Mouse (Mus musculus): ENCODE measurements around the gene Psmb3. TPM values are rescaled to one million over a fixed set of nuclear protein-coding genes. Genes with fewer than 3 reads are reported as not detected.

Gene Psmb3
- total and polyA plus RNA-seq, 3 experiments = 560 to 1,251 (median 863) TPM

DNA sequence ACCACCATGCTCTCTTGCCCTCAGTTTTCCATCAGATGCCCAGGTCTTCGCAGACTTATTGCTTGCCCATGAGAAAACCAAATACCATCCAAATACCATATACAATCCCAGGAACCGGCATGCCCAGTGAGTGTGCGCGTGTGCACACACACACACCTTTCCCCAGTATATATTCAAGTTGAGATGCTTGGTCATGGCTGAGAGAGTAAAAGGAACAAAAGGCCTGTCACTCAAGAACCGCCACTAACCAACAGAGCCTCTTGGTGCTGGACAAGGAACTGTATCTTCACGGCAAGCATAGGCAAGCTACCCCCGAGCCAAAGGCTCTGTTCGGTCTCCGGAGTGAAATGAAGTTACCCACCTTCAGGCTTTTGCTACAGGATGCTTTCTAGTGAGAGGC is 39.4 kb downstream of the Psmb3 start:
- in situ Hi-C loops (cut with MboI; ENCODE audit: low pct_ligation_motif_present, low pct_unique_long_range_greater_than_20kb, low sequenced_read_pairs) (no loop called here), dilution Hi-C loops (cut with MboI; ENCODE audit: extremely low pct_ligation_motif_present, extremely low pct_unique_long_range_greater_than_20kb, low sequenced_read_pairs) (no loop called here)
- Histone ChIP-seq H3K4me3 (replicated peaks in 1 of 3; ENCODE audit: low read depth in 2 of 3, low read length in 2 of 3, poor library complexity in 1 of 3) (peak overlapping the region; percentile 79 to 99 (median 81)), H3K79me2 (replicated peaks; ENCODE audit: control insufficient read depth, extremely low read depth, insufficient read depth, poor library complexity, severe bottlenecking) (peaks cover 36% of the 10 kb centered on the region), H3K27ac (ENCODE audit: insufficient read depth, low read depth) (no peak overlapping the region), H3K36me3 (replicated peaks in 1 of 2; ENCODE audit: control insufficient read depth in 1 of 2, insufficient read depth in 1 of 2, low read length in 1 of 2) (peaks cover 10 to 45% of the 10 kb centered on the region in 2 experiments), H3K9ac (ENCODE audit: insufficient read depth, low read depth) (peak overlapping the region; percentile 91), H3K4me1 (ENCODE audit: control insufficient read depth in 1 of 2, insufficient read depth in 2 of 2) (peaks cover 6 to 31% of the 10 kb centered on the region in 2 experiments), H3K27me3 (replicated peaks) (no peaks in the 10 kb centered on the region), H3K4me2 (ENCODE audit: insufficient read depth, low read depth, poor library complexity, severe bottlenecking) (peak overlapping the region; percentile 58), H3K9me3 (replicated peaks; ENCODE audit: low read length) (peaks cover 2% of the 10 kb centered on the region)
- TF ChIP-seq ZMIZ1 (IDR thresholded peaks at IDR 0.05; ENCODE audit: low read depth, low read length) (no peak), GABPA (IDR thresholded peaks at IDR 0.05; ENCODE audit: insufficient replicate concordance, low read depth, low read length) (no peak), EP300 (IDR thresholded peaks at IDR 0.05; ENCODE audit: low read length) (no peak), RCOR1 (conservative IDR thresholded peaks at IDR 0.05; ENCODE audit: low read depth, low read length) (no peak), KAT2A (IDR thresholded peaks at IDR 0.05; ENCODE audit: insufficient replicate concordance, low read length) (no peak), NELFE (IDR thresholded peaks at IDR 0.05; ENCODE audit: low read depth, low read length) (no peak), MAZ (IDR thresholded peaks at IDR 0.05; ENCODE audit: low read depth, low read length) (no peak), MYC (IDR thresholded peaks at IDR 0.05; ENCODE audit: low read depth, low read length) (no peak), USF1 (IDR thresholded peaks at IDR 0.05; ENCODE audit: low read depth, low read length) (no peak), HCFC1 (IDR thresholded peaks at IDR 0.05; ENCODE audit: low read depth, low read length) (no peak), IRF4 (IDR thresholded peaks at IDR 0.05; ENCODE audit: low read depth, low read length) (no peak), BHLHE40 (IDR thresholded peaks at IDR 0.05; ENCODE audit: low read depth, low read length) (no peak), ZKSCAN1 (IDR thresholded peaks at IDR 0.05; ENCODE audit: borderline replicate concordance, low read depth, low read length) (no peak), UBTF (IDR thresholded peaks at IDR 0.05; ENCODE audit: low read depth, low read length) (no peak), ZNF384 (IDR thresholded peaks at IDR 0.05; ENCODE audit: low read depth, low read length) (no peak), TCF12 (IDR thresholded peaks at IDR 0.05; ENCODE audit: low read depth, low read length) (no peak), JUN (IDR thresholded peaks at IDR 0.05; ENCODE audit: insufficient read depth, low read depth, low read length) (no peak)
- peak; percentile 28 for DNase-seq (ENCODE audit: extremely low read depth)

DNA sequence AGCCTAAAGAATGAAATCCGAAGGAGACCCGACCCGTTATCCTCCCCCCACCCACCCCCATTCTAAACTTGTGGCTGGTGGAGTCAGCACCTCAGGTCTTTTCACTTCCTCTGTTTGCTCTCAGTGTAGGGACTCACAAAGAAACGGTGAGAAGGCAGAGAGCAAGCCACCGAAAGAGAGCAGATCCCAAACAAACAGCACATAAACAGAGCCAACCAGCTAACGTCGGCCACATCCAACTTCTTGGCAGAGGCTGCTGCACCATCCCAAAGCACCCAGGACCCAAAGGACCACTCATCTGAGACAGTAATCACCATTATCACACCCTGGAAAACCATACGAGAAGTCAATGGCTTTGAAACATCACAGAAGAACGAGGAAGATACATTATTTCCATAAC is 40.2 kb downstream of the Psmb3 start:
- peaks cover 33% of the 10 kb centered on the region for H3K79me2 ChIP-seq (replicated peaks; ENCODE audit: control insufficient read depth, extremely low read depth, insufficient read depth, poor library complexity, severe bottlenecking)
- peak overlapping the region; percentile 58 for H3K4me2 ChIP-seq (ENCODE audit: insufficient read depth, low read depth, poor library complexity, severe bottlenecking)
- H3K9ac ChIP-seq (ENCODE audit: insufficient read depth, low read depth) = peak overlapping the region; percentile 91
- H3K36me3 ChIP-seq (replicated peaks in 1 of 2; ENCODE audit: control insufficient read depth in 1 of 2, insufficient read depth in 1 of 2, low read length in 1 of 2) = peaks cover 16 to 48% of the 10 kb centered on the region in 2 experiments
- H3K4me1 ChIP-seq (ENCODE audit: control insufficient read depth in 1 of 2, insufficient read depth in 2 of 2) = peaks cover 6 to 31% of the 10 kb centered on the region in 2 experiments
- peak overlapping the region; percentile 79 to 99 (median 81) for H3K4me3 ChIP-seq (replicated peaks in 1 of 3; ENCODE audit: low read depth in 2 of 3, low read length in 2 of 3, poor library complexity in 1 of 3)
- in situ Hi-C loops (cut with MboI; ENCODE audit: low pct_ligation_motif_present, low pct_unique_long_range_greater_than_20kb, low sequenced_read_pairs) = no loop called here
- H3K9me3 ChIP-seq (replicated peaks; ENCODE audit: low read length) = peaks cover 2% of the 10 kb centered on the region
- H3K27ac ChIP-seq (ENCODE audit: insufficient read depth, low read depth) = peak overlapping the region; percentile 72
- dilution Hi-C loops (cut with MboI; ENCODE audit: extremely low pct_ligation_motif_present, extremely low pct_unique_long_range_greater_than_20kb, low sequenced_read_pairs) = no loop called here
- DNase-seq (ENCODE audit: extremely low read depth) = peak; percentile 74
- no peaks in the 10 kb centered on the region for H3K27me3 ChIP-seq (replicated peaks)
- TF ChIP-seq SMC3 (IDR thresholded peaks at IDR 0.05; ENCODE audit: low read depth, low read length) (no peak), PAX5 (IDR thresholded peaks at IDR 0.05; ENCODE audit: low read length) (no peak), BHLHE40 (IDR thresholded peaks at IDR 0.05; ENCODE audit: low read depth, low read length) (no peak), ZNF384 (IDR thresholded peaks at IDR 0.05; ENCODE audit: low read depth, low read length) (no peak), MEF2A (IDR thresholded peaks at IDR 0.05; ENCODE audit: borderline replicate concordance, low read depth, low read length) (peak; percentile 50; the same call in 1 of the 2 replicates), ELF1 (IDR thresholded peaks at IDR 0.05; ENCODE audit: low read depth, low read length) (peak; percentile 7; the same call in 1 of the 2 replicates), E2F4 (IDR thresholded peaks at IDR 0.05; ENCODE audit: insufficient replicate concordance, low read depth, low read length) (no peak), UBTF (IDR thresholded peaks at IDR 0.05; ENCODE audit: low read depth, low read length) (no peak), NRF1 (IDR thresholded peaks at IDR 0.05; ENCODE audit: low read depth, low read length) (no peak), ZMIZ1 (IDR thresholded peaks at IDR 0.05; ENCODE audit: low read depth, low read length) (no peak; the same call in 1 of the 2 replicates), ETS1 (conservative IDR thresholded peaks at IDR 0.05; ENCODE audit: low read depth, low read length) (no peak), USF1 (IDR thresholded peaks at IDR 0.05; ENCODE audit: low read depth, low read length) (no peak), POLR2A (IDR thresholded peaks at IDR 0.05; ENCODE audit: low read depth, low read length) (peak; percentile 56; the same call in 1 of the 2 replicates), POLR2AphosphoS2 (IDR thresholded peaks at IDR 0.05; ENCODE audit: low read depth, low read length) (no peak), IRF4 (IDR thresholded peaks at IDR 0.05; ENCODE audit: low read depth, low read length) (peak; percentile 79), MYC (IDR thresholded peaks at IDR 0.05; ENCODE audit: low read depth, low read length) (no peak), ZC3H11A (IDR thresholded peaks at IDR 0.05; ENCODE audit: low read depth, low read length) (no peak), MAZ (IDR thresholded peaks at IDR 0.05; ENCODE audit: low read depth, low read length) (0 out of 2 replicates have a peak, but pooled peaks have one; percentile 5), TBP (conservative IDR thresholded peaks at IDR 0.05; ENCODE audit: low read depth, low read length) (0 out of 2 replicates have a peak, but pooled peaks have one; percentile 23), MAX (IDR thresholded peaks at IDR 0.05; ENCODE audit: low read length) (no peak), SIN3A (IDR thresholded peaks at IDR 0.05; ENCODE audit: low read length) (no peak), TCF12 (IDR thresholded peaks at IDR 0.05; ENCODE audit: low read depth, low read length) (peak; percentile 40; the same call in 1 of the 2 replicates), NELFE (IDR thresholded peaks at IDR 0.05; ENCODE audit: low read depth, low read length) (no peak), EP300 (IDR thresholded peaks at IDR 0.05; ENCODE audit: low read length) (no peak; the same call in 1 of the 2 replicates), KAT2A (IDR thresholded peaks at IDR 0.05; ENCODE audit: insufficient replicate concordance, low read length) (no peak)

All from CH12.LX (cell line).